Mouse (Mus musculus) CH12.LX (cell line): ENCODE results near the gene Scarb2.

Experiments
- CHD2 ChIP-seq: IDR thresholded peaks from 2 replicates; pipeline ENCODE4 v1.6.1; 2011; ENCODE audit warnings: low read length, improper control_type of control experiment
- CTCF ChIP-seq, 2 experiments: IDR thresholded peaks in 1 of 2; conservative IDR thresholded peaks in 1 of 2; 2 replicates each; pipeline ENCODE4 v1.5.1; 2011 to 2012; ENCODE audit warnings: low read depth in 2 of 2, low read length in 2 of 2, improper control_type of control experiment in 1 of 2, inconsistent platforms in 1 of 2, mild to moderate bottlenecking in 1 of 2, moderate library complexity in 1 of 2
- EP300 ChIP-seq: IDR thresholded peaks from 2 replicates; pipeline ENCODE4 v1.6.1; 2011; ENCODE audit warnings: low read length, improper control_type of control experiment
- ETS1 ChIP-seq: conservative IDR thresholded peaks from 2 replicates; pipeline ENCODE4 v1.6.1; 2012; ENCODE audit warnings: low read depth, mild to moderate bottlenecking, inconsistent platforms, low read length, improper control_type of control experiment, moderate library complexity
- MAX ChIP-seq: IDR thresholded peaks from 2 replicates; pipeline ENCODE4 v1.6.1; 2011; ENCODE audit warnings: low read length, improper control_type of control experiment
- MAZ ChIP-seq: IDR thresholded peaks from 2 replicates; pipeline ENCODE4 v1.6.1; 2012; ENCODE audit warnings: low read depth, mild to moderate bottlenecking, inconsistent platforms, low read length, improper control_type of control experiment, moderate library complexity
- MXI1 ChIP-seq: IDR thresholded peaks from 2 replicates; pipeline ENCODE4 v1.6.1; 2011; ENCODE audit warnings: mild to moderate bottlenecking, low read depth, low read length, improper control_type of control experiment
- POLR2AphosphoS2 ChIP-seq: IDR thresholded peaks from 2 replicates; pipeline ENCODE4 v1.6.1; 2011; ENCODE audit warnings: low read depth, low read length, improper control_type of control experiment
- SMC3 ChIP-seq: IDR thresholded peaks from 2 replicates; pipeline ENCODE4 v1.6.1; 2011; ENCODE audit warnings: low read depth, low read length, improper control_type of control experiment
- TBP ChIP-seq: conservative IDR thresholded peaks from 2 replicates; pipeline ENCODE4 v1.6.1; 2011; ENCODE audit warnings: low read depth, low read length, improper control_type of control experiment
- TCF12 ChIP-seq: IDR thresholded peaks from 2 replicates; pipeline ENCODE4 v1.6.1; 2014; ENCODE audit warnings: low read depth, mild to moderate bottlenecking, inconsistent platforms, low read length, improper control_type of control experiment
- UBTF ChIP-seq: IDR thresholded peaks from 2 replicates; pipeline ENCODE4 v1.6.1; 2012; ENCODE audit warnings: low read depth, mild to moderate bottlenecking, inconsistent platforms, low read length, improper control_type of control experiment, moderate library complexity

DNA sequence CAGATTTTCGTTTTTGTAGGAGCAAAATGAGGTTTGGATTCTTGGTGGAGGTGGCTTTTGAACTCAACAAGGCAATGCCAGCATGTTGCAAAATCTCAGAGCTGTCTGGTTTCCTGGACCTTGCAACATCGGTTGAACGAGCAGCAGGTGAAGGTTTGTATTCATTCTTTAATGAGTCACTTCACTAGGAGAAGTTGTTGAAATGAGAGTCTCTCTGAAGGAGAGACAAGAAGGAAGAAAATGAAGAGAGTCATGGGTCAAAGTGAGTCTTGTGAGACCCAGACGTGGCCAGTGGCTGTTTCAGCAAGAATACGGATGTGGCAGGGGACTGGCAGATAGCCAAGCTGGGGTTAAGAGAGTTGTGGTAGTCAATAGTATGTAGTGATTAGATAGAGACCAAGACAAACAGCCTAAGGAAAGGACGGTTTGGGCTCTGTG, 18.2 kb upstream of the Scarb2 start:
- TF ChIP-seq MAX (no peak), CTCF (conservative IDR thresholded peaks at IDR 0.05 in 1 of 2, IDR thresholded peaks at IDR 0.05 in 1 of 2; ENCODE audit: low read depth in 2 of 2, low read length in 2 of 2) (no peak), TBP (no peak), POLR2AphosphoS2 (no peak), SMC3 (no peak), ETS1 (no peak), CHD2 (no peak), MXI1 (no peak), UBTF (no peak), TCF12 (no peak), MAZ (no peak), EP300 (no peak)
